Mouse (Mus musculus) lung, postnatal 25 days (tissue): Measurements from ENCODE around the gene Sumf2.

Experiments
- DNase-seq: peaks from one replicate; pipeline ENCODE4 v3.0.0; 2022; ENCODE audit warnings: low spot score

Sumf2 gene

DNA sequence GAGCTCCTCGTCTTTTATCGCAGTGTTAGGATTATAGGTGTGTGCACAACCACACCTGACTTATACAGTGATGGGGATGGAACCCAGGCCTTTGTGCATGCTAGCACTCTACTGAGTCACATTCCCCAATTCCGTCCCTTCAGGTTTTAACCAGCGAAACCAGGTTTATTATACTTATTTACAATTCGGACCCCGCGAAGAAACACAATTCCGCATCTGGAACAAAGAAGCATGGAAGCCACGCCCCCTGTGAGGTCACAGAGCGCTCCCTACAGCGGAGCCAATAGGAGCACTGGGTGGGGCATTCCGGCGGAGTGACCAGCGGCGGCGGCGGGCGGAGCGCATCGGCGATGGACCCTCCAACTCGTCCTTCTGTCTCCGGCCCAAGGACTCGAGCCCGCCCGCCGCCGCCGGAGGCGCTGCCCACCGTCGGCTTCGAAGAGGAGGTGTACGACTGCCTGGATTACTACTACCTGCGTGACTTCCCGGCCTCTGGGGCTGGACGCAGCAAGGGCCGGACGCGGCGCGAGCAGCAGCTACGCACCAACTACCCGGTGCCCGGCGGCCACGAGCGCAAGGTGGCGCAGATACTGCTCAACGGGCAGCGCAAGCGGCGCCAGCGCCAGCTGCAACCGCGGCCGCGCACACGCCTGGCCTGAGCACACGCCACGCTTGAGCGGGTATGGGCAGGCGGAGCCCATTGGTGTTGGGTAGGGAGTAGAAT lies 61.6 kb downstream of the Sumf2 start, which contains the start of gene Nupr1l:
TSS of gene Nupr1l (plus strand) at position 299 of the 724 bp plus-strand sequence.
- DNase-seq = peak; percentile 93

DNA sequence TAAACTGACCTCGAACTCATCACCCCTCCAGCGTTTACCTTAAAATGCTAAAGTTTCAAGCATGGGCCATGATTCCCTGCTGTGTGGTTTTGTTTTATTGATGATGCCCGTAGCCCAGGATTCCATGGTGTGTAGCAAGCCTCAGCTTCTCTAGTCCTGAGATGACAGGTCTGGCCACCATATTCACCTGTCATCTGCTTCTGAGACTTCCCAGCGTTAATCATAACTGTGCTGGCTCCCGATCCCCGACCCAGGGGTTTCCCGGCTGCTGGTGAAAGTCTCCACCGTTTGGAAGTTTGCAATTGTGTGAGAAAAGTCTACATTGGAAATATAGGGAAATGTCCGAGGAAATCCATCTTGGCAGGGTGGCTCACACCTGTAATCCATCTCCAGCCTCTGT lies 62.4 kb downstream of the Sumf2 start:
- DNase-seq = no peak

DNA sequence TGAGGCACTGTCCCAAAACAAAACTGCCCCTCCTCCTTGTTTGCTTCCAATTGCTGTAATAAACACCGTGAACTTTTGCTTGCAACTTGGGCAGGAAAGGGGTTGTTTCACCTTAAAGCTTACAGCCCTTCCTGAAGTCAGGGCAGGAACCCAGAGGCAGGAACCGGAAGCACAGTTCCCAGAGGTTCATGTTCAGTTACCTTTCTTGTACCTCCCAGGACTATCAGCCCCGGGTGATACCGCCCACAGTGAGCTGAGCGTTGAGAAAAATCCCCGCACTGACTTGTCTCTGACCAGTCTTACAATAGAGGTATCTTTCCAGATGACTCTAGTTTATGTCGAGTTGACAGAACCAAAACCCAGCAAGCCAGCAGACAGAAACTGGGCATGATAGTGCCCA lies 62.8 kb downstream of the Sumf2 start:
- no peak for DNase-seq
